Mouse (Mus musculus) adrenal gland, postnatal 4 days (tissue): ENCODE data around the gene Nol12. TPM values are rescaled to one million over a fixed set of nuclear protein-coding genes. Genes with fewer than 3 reads are reported as not detected.

Experiments used
- DNase-seq, 2 experiments: peaks; one replicate each; pipeline ENCODE4 v3.0.0; 2021 to 2022; ENCODE audit warnings: low spot score in 2 of 2, mixed read lengths in 2 of 2
- microRNA-seq: library from miRNA; unstranded; fragments of <30 nt; microRNA quantifications from one replicate; pipeline ENCODE4 v1.2.0, GENCODE M21; 2021
- total RNA-seq, 2 experiments: library from RNA; stranded (reverse); gene quantifications; 2 replicates each; pipeline ENCODE4 v1.2.3; 2021

The Nol12 gene
- total RNA-seq, 2 experiments from 2014 or later: 40.0 to 47.3 TPM

- no peak for DNase-seq
Observed at GRCm38 (mm10) chr15:78990093-78990463, 55.3 kb downstream of the Nol12 start.

- no peak for DNase-seq
Observed at GRCm38 (mm10) chr15:78990970-78991525, 56.3 kb downstream of the Nol12 start.

- DNase-seq: no peak
Observed at GRCm38 (mm10) chr15:78992235-78992634, 57.5 kb downstream of the Nol12 start.

DNA sequence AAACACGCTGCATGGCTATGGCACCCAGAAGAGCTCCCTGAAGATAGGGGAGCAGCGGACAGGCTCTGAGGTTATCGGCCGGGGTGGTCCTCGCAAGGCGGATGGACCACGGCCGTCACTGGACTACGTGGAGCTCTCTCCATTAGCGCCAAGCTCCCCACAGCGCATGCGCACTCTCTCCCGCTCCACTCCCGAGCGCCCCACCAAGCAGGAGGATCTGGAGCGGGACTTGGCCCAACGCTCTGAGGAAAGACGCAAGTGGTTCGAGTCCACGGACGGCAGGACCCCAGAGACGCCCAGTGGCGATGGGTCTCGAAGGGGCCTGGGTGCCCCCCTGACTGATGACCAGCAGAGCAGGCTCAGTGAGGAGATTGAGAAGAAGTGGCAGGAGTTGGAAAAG, 58.2 kb downstream of the Nol12 start:
- DNase-seq: no peak

Small RNA genes lying within 50 kb of the gene (microRNA-seq; reads per million reads assigned to microRNA genes)
- gene Mir6955: not detected

Other genes with a start within 250 kb of the Nol12 start
- gene Elfn2, start 216.2 kb upstream of the Nol12 start, total RNA-seq: 1 to 10 TPM; 3.9 to 4.2 TPM
- 10 to 100 TPM; 18.3 to 20.0 TPM for gene Mfng, start 161.5 kb upstream of the Nol12 start, total RNA-seq
- gene Card10, start 131.9 kb upstream of the Nol12 start, total RNA-seq: 10 to 100 TPM; 11.8 to 14.5 TPM
- 10 to 100 TPM; 56.7 to 59.1 TPM for gene Cdc42ep1, start 92.3 kb upstream of the Nol12 start, total RNA-seq
- gene Lgals2, start 79.4 kb upstream of the Nol12 start, total RNA-seq: 1 to 10 TPM; 2.6 to 2.9 TPM
- gene Gga1, start 57.7 kb upstream of the Nol12 start, total RNA-seq: 10 to 100 TPM; 58.8 to 65.5 TPM
- gene Gm49510, start 35.3 kb upstream of the Nol12 start, total RNA-seq: not detected
- gene Sh3bp1, start 35.2 kb upstream of the Nol12 start, total RNA-seq: 10 to 100 TPM; 25.3 to 26.0 TPM
- gene Pdxp, start 21.0 kb upstream of the Nol12 start, total RNA-seq: 1 to 10 TPM; 9.8 to 9.9 TPM
- 100 to 1,000 TPM; 382 to 438 TPM for gene Lgals1, start 8.2 kb upstream of the Nol12 start, total RNA-seq
- 100 to 1,000 TPM in 1 of 2 experiments, 10 to 100 TPM in 1; 96.9 to 112 TPM for gene Triobp, start 12.8 kb downstream of the Nol12 start, total RNA-seq
- 100 to 1,000 TPM; 361 to 374 TPM for gene H1f0, start 93.5 kb downstream of the Nol12 start, total RNA-seq
- 1 to 10 TPM in 1 of 2 experiments, under 1 TPM in 1; 0.65 to 1.1 TPM for gene Galr3, start 107.0 kb downstream of the Nol12 start, total RNA-seq
- 10 to 100 TPM; 23.8 to 29.7 TPM for gene Ankrd54, start 128.0 kb downstream of the Nol12 start, total RNA-seq
- gene Eif3l, start 140.2 kb downstream of the Nol12 start, total RNA-seq: 100 to 1,000 TPM; 158 to 162 TPM
- 10 to 100 TPM; 36.0 to 40.2 TPM for gene Micall1, start 174.0 kb downstream of the Nol12 start, total RNA-seq
- 100 to 1,000 TPM; 134 to 142 TPM for gene Polr2f, start 206.1 kb downstream of the Nol12 start, total RNA-seq
- gene 1700088E04Rik, start 206.3 kb downstream of the Nol12 start, total RNA-seq: 1 to 10 TPM; 8.0 to 9.0 TPM
- gene Sox10, start 230.3 kb downstream of the Nol12 start, total RNA-seq: 10 to 100 TPM in 1 of 2 experiments, 1 to 10 TPM in 1; 9.5 to 12.3 TPM